Mouse (Mus musculus): ENCODE results near the gene Akap13. TPM values are rescaled to one million over a fixed set of nuclear protein-coding genes. Genes with fewer than 3 reads are reported as not detected.

Gene Akap13
- polyA plus RNA-seq, 1 experiment from 2014 or later = 42.6 TPM

DNA sequence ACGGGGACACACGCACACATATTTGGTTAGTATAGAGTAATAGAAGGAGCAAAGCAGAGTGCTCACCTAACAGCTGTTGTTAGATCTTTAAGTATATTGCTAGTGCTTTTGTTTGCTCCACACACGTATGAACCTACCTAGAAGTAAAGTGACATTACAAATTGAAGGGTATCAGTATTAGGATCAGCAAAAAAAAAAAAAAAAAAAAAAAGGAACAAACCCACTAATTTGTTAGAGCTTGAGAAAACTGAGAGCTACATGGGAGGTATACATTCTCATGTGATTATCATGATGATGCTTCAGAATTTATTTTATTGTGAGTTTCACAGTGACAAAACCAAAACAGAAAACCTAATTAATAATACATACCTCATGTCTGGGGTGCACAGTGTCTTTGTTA, 114.9 kb downstream of the Akap13 start:
- Histone ChIP-seq H3K4me3 (no peak overlapping the region), H3K27ac (no peak overlapping the region), H3K9ac (no peak overlapping the region), H3K4me1 (peaks cover 5% of the 10 kb centered on the region), H3K4me2 (no peak overlapping the region), H3K27me3 (no peaks in the 10 kb centered on the region), H3K36me3 (0 out of 2 replicates have a peak, but pooled peaks cover 5% of the 10 kb centered on the region), H3K9me3 (no peaks in the 10 kb centered on the region)
- ATAC-seq (ENCODE audit: insufficient number of reproducible peaks, low FRiP score, low TSS enrichment, low read depth) = no peak
- 92% methylated on average over 3 of the region's 3 CpGs for WGBS

DNA sequence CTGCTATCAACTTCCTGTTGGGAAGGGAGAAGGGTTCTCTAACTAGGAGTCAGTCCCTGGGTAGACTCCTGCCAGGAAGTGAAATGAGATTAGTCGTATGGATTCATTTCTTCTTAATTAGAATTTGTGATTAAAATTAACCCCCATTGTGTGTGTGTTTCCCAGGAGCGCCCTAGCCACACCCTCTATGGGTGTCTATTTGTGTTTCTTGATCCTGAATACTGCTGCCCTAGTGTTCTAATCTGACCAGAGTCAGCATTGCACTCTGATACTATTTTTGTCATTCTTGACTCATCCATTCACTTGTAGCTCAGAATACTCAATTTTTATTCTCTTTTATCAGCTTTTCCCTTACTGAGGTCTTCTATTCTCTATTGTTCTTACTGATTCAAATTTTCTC, 115.7 kb downstream of the Akap13 start:
- Histone ChIP-seq H3K27ac (no peak overlapping the region), H3K9me3 (no peaks in the 10 kb centered on the region), H3K27me3 (no peaks in the 10 kb centered on the region), H3K9ac (no peak overlapping the region), H3K4me2 (no peak overlapping the region), H3K4me1 (peaks cover 8% of the 10 kb centered on the region), H3K36me3 (0 out of 2 replicates have a peak, but pooled peaks cover 5% of the 10 kb centered on the region), H3K4me3 (no peak overlapping the region)
- no peak for ATAC-seq (ENCODE audit: insufficient number of reproducible peaks, low FRiP score, low TSS enrichment, low read depth)
- WGBS = 75% methylated on average over 2 of the region's 2 CpGs

DNA sequence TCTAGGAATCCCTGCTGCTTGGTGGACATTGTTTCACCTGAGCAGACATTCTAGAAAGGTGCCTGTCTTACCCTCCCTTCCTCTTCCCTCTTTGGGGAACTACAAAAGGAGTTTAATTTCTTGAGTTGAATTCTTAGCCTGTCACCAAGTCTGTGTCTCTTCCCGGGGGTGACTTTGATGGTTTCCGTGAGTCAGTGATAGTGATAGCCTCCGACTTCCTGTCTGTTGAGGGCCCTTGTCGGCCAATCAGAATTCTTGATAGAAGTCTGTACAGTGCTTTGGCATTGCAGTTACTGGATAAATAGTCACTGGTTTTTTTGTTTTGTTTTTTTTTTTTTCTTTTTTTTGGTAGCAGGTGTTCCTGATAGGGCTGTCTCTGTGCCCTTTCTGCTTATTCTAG, 116.8 kb downstream of the Akap13 start:
- Histone ChIP-seq H3K9ac (no peak overlapping the region), H3K27ac (no peak overlapping the region), H3K27me3 (no peaks in the 10 kb centered on the region), H3K36me3 (0 out of 2 replicates have a peak, but pooled peaks cover 5% of the 10 kb centered on the region), H3K4me3 (no peak overlapping the region), H3K4me2 (no peak overlapping the region), H3K9me3 (no peaks in the 10 kb centered on the region), H3K4me1 (peaks cover 8% of the 10 kb centered on the region)
- ATAC-seq (ENCODE audit: insufficient number of reproducible peaks, low FRiP score, low TSS enrichment, low read depth) = no peak
- WGBS = 84% methylated on average over 4 of the region's 4 CpGs

DNA sequence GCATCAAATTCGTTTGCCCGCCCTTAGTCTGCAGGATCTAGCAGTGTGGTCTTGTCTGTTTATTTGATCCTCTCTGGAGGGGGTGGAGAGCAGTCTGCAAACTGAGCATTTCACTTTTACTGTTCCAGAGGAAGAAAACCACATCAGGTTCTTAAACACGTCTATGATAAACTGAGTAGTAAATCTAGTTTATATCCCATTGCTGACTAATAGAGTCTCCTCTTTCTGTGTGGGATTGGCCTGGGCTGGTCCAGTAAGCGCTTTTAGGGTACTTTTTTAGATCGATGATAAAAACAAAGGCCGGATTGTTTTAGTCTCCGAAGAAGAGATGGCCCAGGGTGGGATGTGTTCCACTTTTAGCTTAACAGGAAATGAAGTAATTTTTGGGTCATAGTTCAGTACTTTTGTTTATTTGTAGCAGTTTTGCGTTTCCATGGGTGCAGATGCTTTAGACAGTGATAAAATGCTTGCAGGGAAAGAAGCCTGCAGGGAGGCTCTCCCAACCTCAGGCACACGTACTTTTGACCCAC, 119.9 kb downstream of the Akap13 start:
- Histone ChIP-seq H3K27ac (peak overlapping the region; percentile 73), H3K9ac (no peak overlapping the region), H3K27me3 (no peaks in the 10 kb centered on the region), H3K4me3 (no peak overlapping the region), H3K4me1 (peaks cover 8% of the 10 kb centered on the region), H3K36me3 (peaks cover 12% of the 10 kb centered on the region), H3K4me2 (no peak overlapping the region), H3K9me3 (no peaks in the 10 kb centered on the region)
- ATAC-seq (ENCODE audit: insufficient number of reproducible peaks, low FRiP score, low TSS enrichment, low read depth) = peak; percentile 35; the same call in 1 of the 2 replicates
- WGBS = 15% methylated on average over 9 of the region's 9 CpGs

DNA sequence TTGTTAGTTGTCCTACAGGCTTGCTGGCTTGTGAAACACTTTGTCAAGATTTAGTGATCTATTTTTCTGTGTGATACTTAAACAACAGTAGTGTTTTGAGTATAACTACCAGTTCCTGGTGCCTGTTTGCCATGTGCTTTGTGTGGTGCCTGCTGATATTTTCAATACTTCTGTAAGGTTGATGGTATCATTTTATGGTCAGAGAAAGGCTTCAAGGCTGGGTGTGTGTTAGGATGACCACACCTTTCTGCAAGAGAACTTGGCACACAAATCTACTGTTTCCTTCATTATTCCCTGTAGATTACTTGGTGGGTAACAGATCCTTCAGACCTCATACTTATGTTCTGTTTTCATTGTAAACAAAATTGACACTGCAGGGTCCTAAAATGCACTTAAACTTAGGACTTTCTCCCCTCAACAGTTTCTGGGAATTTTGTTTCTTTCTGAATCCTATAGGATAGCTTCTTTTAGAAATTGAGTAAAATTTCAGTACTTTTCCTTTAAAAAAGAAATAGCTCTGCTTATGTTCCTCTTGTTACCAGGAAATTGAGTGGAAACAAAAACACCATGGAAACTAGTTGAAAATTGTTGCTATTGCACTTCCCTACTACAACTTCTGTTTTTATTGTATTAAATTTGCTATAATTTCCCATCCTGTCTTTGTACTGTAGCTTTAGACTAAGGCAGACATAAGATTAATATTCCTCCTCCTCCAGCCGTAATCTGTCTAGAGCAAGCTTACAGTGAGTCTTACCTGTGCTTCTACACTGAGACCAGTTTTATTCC, 120.7 kb downstream of the Akap13 start:
- Histone ChIP-seq H3K27me3 (no peaks in the 10 kb centered on the region), H3K4me3 (no peak overlapping the region), H3K36me3 (peaks cover 12% of the 10 kb centered on the region), H3K27ac (peak overlapping the region; percentile 73), H3K9me3 (no peaks in the 10 kb centered on the region), H3K4me1 (peaks cover 8% of the 10 kb centered on the region), H3K4me2 (no peak overlapping the region), H3K9ac (no peak overlapping the region)
- WGBS = 80% methylated on average over 1 of the region's 1 CpGs
- ATAC-seq (ENCODE audit: insufficient number of reproducible peaks, low FRiP score, low TSS enrichment, low read depth) = no peak

DNA sequence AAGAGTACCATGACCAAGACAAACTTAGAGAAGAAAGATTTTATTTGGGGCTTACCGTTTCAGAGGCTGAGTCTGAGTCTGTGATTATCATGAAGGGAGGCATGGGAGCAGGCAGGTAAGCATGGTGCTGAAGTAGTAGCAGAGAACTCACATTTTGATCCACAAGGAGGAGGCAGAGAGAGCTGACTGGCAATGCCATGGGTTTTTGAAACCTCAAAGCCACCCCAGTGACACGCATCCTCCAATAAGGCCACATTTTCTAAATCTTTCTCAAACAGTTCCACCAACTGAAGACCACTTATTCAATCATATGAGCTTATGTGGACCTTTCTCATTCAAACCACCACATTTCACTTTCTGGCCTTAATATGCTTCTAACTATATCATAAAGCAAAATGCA, 121.5 kb downstream of the Akap13 start:
- Histone ChIP-seq H3K9ac (no peak overlapping the region), H3K27me3 (no peaks in the 10 kb centered on the region), H3K4me1 (peaks cover 8% of the 10 kb centered on the region), H3K4me3 (no peak overlapping the region), H3K9me3 (no peaks in the 10 kb centered on the region), H3K27ac (no peak overlapping the region), H3K36me3 (peaks cover 7% of the 10 kb centered on the region), H3K4me2 (no peak overlapping the region)
- no peak for ATAC-seq (ENCODE audit: insufficient number of reproducible peaks, low FRiP score, low TSS enrichment, low read depth)
- WGBS = 92% methylated on average over 2 of the region's 2 CpGs

DNA sequence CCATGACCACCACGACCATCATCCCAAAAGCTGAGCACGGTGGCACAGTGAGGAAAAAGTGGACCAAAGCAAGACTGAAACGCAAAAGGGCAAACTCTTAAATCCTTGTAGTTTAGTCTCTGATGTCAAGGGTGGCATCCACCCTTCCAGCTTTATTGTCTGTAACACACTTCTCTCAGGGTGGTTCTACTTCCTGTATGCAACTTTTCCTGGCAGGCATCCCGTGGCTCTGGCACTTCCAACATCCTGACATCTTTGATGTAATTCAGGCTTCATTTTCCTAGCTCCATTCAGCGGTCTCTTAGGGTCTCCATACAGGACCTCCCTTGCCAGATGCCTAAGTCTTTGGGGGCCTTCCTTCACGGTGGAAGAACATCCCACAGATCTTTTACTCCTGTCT, 122.0 kb downstream of the Akap13 start:
- Histone ChIP-seq H3K4me3 (no peak overlapping the region), H3K9me3 (no peaks in the 10 kb centered on the region), H3K9ac (no peak overlapping the region), H3K4me2 (no peak overlapping the region), H3K27me3 (no peaks in the 10 kb centered on the region), H3K4me1 (peaks cover 8% of the 10 kb centered on the region), H3K27ac (no peak overlapping the region), H3K36me3 (peaks cover 6% of the 10 kb centered on the region)
- WGBS = 76% methylated on average over 6 of the region's 6 CpGs
- ATAC-seq (ENCODE audit: insufficient number of reproducible peaks, low FRiP score, low TSS enrichment, low read depth) = no peak

DNA sequence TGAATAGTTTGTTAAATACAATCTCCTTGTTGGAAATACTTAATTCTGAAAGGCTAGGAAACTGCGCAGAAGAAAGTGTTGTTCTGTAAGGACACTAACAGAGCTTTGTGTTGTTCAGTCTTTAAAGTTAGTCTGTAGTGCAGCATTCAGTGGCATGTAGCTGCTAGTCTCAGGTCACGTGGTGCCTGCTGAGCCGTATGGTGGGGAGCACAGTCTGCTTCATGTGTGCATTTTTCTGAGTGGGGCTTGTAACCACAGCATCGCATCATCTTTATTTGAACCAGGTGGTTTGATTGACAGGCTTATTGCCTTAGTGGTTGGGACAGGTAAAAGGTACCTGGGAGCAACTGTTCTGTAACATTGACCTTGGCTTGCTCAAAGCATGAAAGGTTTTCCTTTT, 123.3 kb downstream of the Akap13 start:
- WGBS = 60% methylated on average over 4 of the region's 4 CpGs
- no peak overlapping the region for H3K4me3 ChIP-seq

DNA sequence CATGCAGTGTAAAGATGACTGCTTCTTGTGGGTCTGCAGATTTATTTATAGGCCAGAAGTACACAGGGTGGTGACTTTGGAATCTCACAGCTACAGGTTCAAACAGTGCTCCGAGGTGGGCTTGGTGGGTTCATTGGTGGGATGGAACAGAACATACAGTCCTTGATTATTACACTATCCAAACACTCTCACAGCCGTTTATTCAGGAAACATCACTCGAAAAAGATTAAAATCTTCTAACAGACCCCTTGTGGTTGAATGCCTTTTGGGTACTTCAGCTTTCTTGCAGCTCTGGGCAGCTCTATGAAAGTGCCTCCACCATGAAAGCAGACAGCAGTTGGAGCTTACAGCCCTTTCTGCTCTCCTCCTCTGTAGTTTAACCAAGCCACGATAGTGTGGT, 126.8 kb downstream of the Akap13 start:
- H3K36me3 ChIP-seq = peaks cover 6% of the 10 kb centered on the region
- no peak overlapping the region for H3K9ac ChIP-seq
- H3K27me3 ChIP-seq = no peaks in the 10 kb centered on the region
- no peak for ATAC-seq (ENCODE audit: insufficient number of reproducible peaks, low FRiP score, low TSS enrichment, low read depth)
- H3K4me3 ChIP-seq = no peak overlapping the region
- 85% methylated on average over 4 of the region's 4 CpGs for WGBS
- H3K4me2 ChIP-seq = no peak overlapping the region
- no peaks in the 10 kb centered on the region for H3K9me3 ChIP-seq
- H3K4me1 ChIP-seq = 0 out of 2 replicates have a peak, but pooled peaks cover 2% of the 10 kb centered on the region
- H3K27ac ChIP-seq = no peak overlapping the region

More for the DNA sequence above, 123.3 kb downstream of the Akap13 start:
- peaks cover 8% of the 10 kb centered on the region for H3K4me1 ChIP-seq
- peaks cover 6% of the 10 kb centered on the region for H3K36me3 ChIP-seq
- no peaks in the 10 kb centered on the region for H3K9me3 ChIP-seq
- H3K4me2 ChIP-seq = no peak overlapping the region
- H3K27me3 ChIP-seq = no peaks in the 10 kb centered on the region
- H3K27ac ChIP-seq = no peak overlapping the region
- no peak overlapping the region for H3K9ac ChIP-seq
- ATAC-seq (ENCODE audit: insufficient number of reproducible peaks, low FRiP score, low TSS enrichment, low read depth) = no peak

DNA sequence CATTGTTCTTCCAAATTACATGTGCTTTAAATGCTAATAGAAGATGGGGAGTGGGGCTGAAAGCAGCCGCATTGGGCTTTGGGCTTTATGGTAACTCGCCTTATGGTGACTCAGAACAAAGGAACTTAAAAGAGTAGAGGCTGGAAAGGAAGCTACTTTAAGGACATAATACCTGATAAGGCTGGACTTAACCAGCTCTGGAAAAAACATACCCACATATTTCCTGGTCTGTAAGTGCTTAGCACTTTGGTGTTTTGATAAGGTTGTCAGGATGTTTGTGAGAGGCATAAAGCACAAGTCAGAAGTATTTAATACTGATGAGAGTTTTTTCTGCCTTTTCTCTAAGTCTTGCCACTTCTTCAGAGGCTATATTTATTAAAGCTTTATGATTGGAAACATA, 128.8 kb downstream of the Akap13 start:
- Histone ChIP-seq H3K4me1 (0 out of 2 replicates have a peak, but pooled peaks cover 2% of the 10 kb centered on the region), H3K36me3 (peaks cover 6% of the 10 kb centered on the region), H3K4me2 (no peak overlapping the region), H3K9me3 (no peaks in the 10 kb centered on the region), H3K27ac (no peak overlapping the region), H3K9ac (no peak overlapping the region), H3K4me3 (no peak overlapping the region), H3K27me3 (no peaks in the 10 kb centered on the region)
- 74% methylated on average over 2 of the region's 2 CpGs for WGBS
- ATAC-seq (ENCODE audit: insufficient number of reproducible peaks, low FRiP score, low TSS enrichment, low read depth) = no peak

DNA sequence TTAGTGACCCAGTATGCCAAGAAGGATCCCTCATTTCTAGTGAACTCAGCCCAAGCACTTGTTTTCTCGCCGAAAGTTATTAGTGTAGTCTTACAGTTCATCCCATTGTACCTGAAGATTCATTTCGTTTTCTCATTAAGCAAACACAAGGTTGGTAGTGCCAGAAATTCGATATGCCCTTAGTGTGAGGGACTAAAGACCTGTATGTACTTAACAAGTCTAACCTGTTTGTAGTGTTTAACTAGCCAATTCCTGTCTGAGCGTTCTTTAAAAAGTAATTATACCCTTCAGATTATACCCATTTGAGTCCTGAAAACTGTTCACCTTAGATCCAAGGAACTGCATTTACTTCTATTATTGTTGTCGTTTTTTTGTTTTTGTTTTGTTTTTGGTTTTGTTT, 130.1 kb downstream of the Akap13 start:
- Histone ChIP-seq H3K9ac (no peak overlapping the region), H3K36me3 (0 out of 2 replicates have a peak, but pooled peaks cover 5% of the 10 kb centered on the region), H3K27ac (peak overlapping the region; percentile 18; the same call in 1 of the 2 replicates), H3K9me3 (no peaks in the 10 kb centered on the region), H3K4me3 (no peak overlapping the region), H3K4me2 (no peak overlapping the region), H3K27me3 (no peaks in the 10 kb centered on the region), H3K4me1 (0 out of 2 replicates have a peak, but pooled peaks cover 2% of the 10 kb centered on the region)
- no peak for ATAC-seq (ENCODE audit: insufficient number of reproducible peaks, low FRiP score, low TSS enrichment, low read depth)
- 61% methylated on average over 6 of the region's 6 CpGs for WGBS

DNA sequence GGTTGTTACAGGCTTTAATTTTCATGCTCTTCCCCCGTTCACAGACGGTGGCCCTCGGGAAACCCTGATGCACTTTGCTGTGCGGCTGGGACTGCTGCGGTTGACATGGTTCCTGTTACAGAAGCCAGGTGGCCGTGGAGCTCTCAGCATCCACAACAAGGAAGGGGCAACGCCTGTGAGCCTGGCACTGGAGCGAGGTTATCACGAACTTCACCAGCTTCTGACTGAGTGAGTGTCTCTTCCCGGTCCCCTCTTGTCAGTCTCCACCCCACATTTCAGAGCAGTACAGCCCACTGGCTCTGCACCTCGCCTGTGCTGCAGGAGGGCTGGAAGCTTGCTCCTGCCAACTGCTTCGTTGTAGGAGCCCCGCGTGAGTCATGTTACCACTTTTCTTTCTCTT, 130.8 kb downstream of the Akap13 start:
- Histone ChIP-seq H3K9ac (no peak overlapping the region), H3K9me3 (no peaks in the 10 kb centered on the region), H3K4me3 (no peak overlapping the region), H3K36me3 (0 out of 2 replicates have a peak, but pooled peaks cover 5% of the 10 kb centered on the region), H3K4me1 (0 out of 2 replicates have a peak, but pooled peaks cover 2% of the 10 kb centered on the region), H3K4me2 (no peak overlapping the region), H3K27me3 (no peaks in the 10 kb centered on the region), H3K27ac (peak overlapping the region; percentile 57)
- WGBS = 55% methylated on average over 14 of the region's 14 CpGs
- no peak for ATAC-seq (ENCODE audit: insufficient number of reproducible peaks, low FRiP score, low TSS enrichment, low read depth)
